In genomic region chr12:117378297-117378887, GRCm38 (mm10) we compare ENCODE assay signal across 10 mouse cellular contexts.
DNase-seq lines count a peak whose midpoint lies in the region; ATAC-seq and TF ChIP-seq lines count a peak whose summit lies in the region.
"Had no signal": no experiment of that assay in that cellular context is flagged by ENCODE, and none has a peak within 500 bp of the region (broad histone marks: within the 10 kb centered on the region; RNA-seq: fewer than 3 reads in every experiment).

No protein-coding gene starts in this region.

- no peak overlapping the region for H3K9ac ChIP-seq in hindbrain, postnatal 0 days (replicated peaks; ENCODE audit: low read length)
- H3K9ac ChIP-seq in limb, embryonic 12.5 days (replicated peaks), result no peak overlapping the region

- no peak overlapping the region for H3K4me3 ChIP-seq in hindbrain, postnatal 0 days (ENCODE audit: low read length)
- H3K4me3 ChIP-seq in hindbrain, embryonic 10.5 days, result no peak overlapping the region
- no peak overlapping the region for H3K4me3 ChIP-seq in limb, embryonic 12.5 days (replicated peaks)

- H3K9me3 ChIP-seq in hindbrain, postnatal 0 days (ENCODE audit: low read length), result no peaks in the 10 kb centered on the region
- H3K9me3 ChIP-seq in hindbrain, embryonic 10.5 days, result no peaks in the 10 kb centered on the region
- H3K9me3 ChIP-seq in limb, embryonic 12.5 days, result 0 out of 2 replicates have a peak, but pooled peaks cover 5% of the 10 kb centered on the region

- H3K36me3 ChIP-seq in hindbrain, postnatal 0 days (ENCODE audit: insufficient read depth, low read length), result no peaks in the 10 kb centered on the region
- H3K36me3 ChIP-seq in hindbrain, embryonic 10.5 days, result no peaks in the 10 kb centered on the region
- no peaks in the 10 kb centered on the region for H3K36me3 ChIP-seq in limb, embryonic 12.5 days

- peak; percentile 43; the same call in 1 of the 2 replicates for ATAC-seq in hindbrain, postnatal 0 days
- peak; percentile 65 for ATAC-seq in limb, embryonic 12.5 days (ENCODE audit: insufficient number of reproducible peaks, insufficient read depth, low FRiP score, low TSS enrichment, low read depth)

- H3K27me3 ChIP-seq in hindbrain, postnatal 0 days (ENCODE audit: insufficient read depth, low read length), result no peaks in the 10 kb centered on the region
- no peaks in the 10 kb centered on the region for H3K27me3 ChIP-seq in hindbrain, embryonic 10.5 days (ENCODE audit: insufficient read depth, poor library complexity, severe bottlenecking)
- H3K27me3 ChIP-seq in limb, embryonic 12.5 days, result no peaks in the 10 kb centered on the region

- no peak overlapping the region for H3K4me2 ChIP-seq in hindbrain, postnatal 0 days (ENCODE audit: low read depth, low read length)
- H3K4me2 ChIP-seq in limb, embryonic 12.5 days, result peak overlapping the region; percentile 40

- WGBS in hindbrain, postnatal 0 days, result 74% methylated on average over 21 of the region's 21 CpGs
- WGBS in hindbrain, embryonic 10.5 days, result 86% methylated on average over 21 of the region's 21 CpGs
- WGBS in limb, embryonic 12.5 days, result 48% methylated on average over 21 of the region's 21 CpGs

- DNase-seq in hindbrain, postnatal 0 days (ENCODE audit: low spot score), result no peak
- DNase-seq in hindbrain, embryonic 10.5 days (ENCODE audit: low spot score), result no peak
- DNase-seq in thymus, postnatal 14 days, result peak; percentile 11
- DNase-seq in thymus, postnatal 10 days (ENCODE audit: low spot score in 2 of 2), result no peak
- no peak for DNase-seq in layer of hippocampus, adult 8-10 months (ENCODE audit: low spot score in 2 of 2)
- DNase-seq in cerebellum, adult 11 months, result no peak
- DNase-seq: adrenal gland, postnatal 36 days; lung, postnatal 4 days; retina, postnatal 1 day had no signal

- no peak for TF ChIP-seq CTCF in hindbrain, postnatal 0 days (IDR thresholded peaks at IDR 0.05; ENCODE audit: low read depth)

- no peak overlapping the region for H3K27ac ChIP-seq in hindbrain, postnatal 0 days
- H3K27ac ChIP-seq in hindbrain, embryonic 10.5 days, result no peak overlapping the region
- H3K27ac ChIP-seq in limb, embryonic 12.5 days, result no peak overlapping the region

- H3K4me1 ChIP-seq in hindbrain, postnatal 0 days (ENCODE audit: insufficient read depth, low read length), result no peaks in the 10 kb centered on the region
- 0 out of 2 replicates have a peak, but pooled peaks cover 2% of the 10 kb centered on the region for H3K4me1 ChIP-seq in hindbrain, embryonic 10.5 days (replicated peaks)
- H3K4me1 ChIP-seq in limb, embryonic 12.5 days (replicated peaks), result peaks cover 10% of the 10 kb centered on the region
